Mouse (Mus musculus): ENCODE measurements around the gene Gzma. TPM values are rescaled to one million over a fixed set of nuclear protein-coding genes. Genes with fewer than 3 reads are reported as not detected.

Gene Gzma
- polyA plus RNA-seq, 1 experiment from 2014 or later = not detected

GRCm38 (mm10) chr13:113097011-113097410 lies 3.8 kb downstream of the Gzma start:
- Histone ChIP-seq H3K9me3 (replicated peaks; ENCODE audit: control insufficient read depth, low read length) (no peaks in the 10 kb centered on the region), H3K36me3 (ENCODE audit: control insufficient read depth, insufficient read depth, low read length) (no peaks in the 10 kb centered on the region), H3K27ac (ENCODE audit: low read depth, low read length) (no peak overlapping the region), H3K4me2 (ENCODE audit: low read length) (no peak overlapping the region), H3K27me3 (replicated peaks; ENCODE audit: control insufficient read depth, insufficient read depth, low read length) (no peaks in the 10 kb centered on the region), H3K9ac (ENCODE audit: low read length) (no peak overlapping the region), H3K4me1 (ENCODE audit: control insufficient read depth, insufficient read depth, low read length) (no peaks in the 10 kb centered on the region), H3K4me3 (ENCODE audit: low read depth, low read length) (no peak overlapping the region)
- DNase-seq (ENCODE audit: low spot score) = no peak
- 74% methylated on average over 3 of the region's 3 CpGs for WGBS
- ATAC-seq = no peak

- no peak overlapping the region for H3K4me2 ChIP-seq (ENCODE audit: low read length)
- no peaks in the 10 kb centered on the region for H3K4me1 ChIP-seq (ENCODE audit: control insufficient read depth, insufficient read depth, low read length)
- 64% methylated on average over 1 of the region's 1 CpGs for WGBS
- DNase-seq (ENCODE audit: low spot score) (no peak), ATAC-seq (no peak)
- H3K36me3 ChIP-seq (ENCODE audit: control insufficient read depth, insufficient read depth, low read length) = no peaks in the 10 kb centered on the region
- H3K27ac ChIP-seq (ENCODE audit: low read depth, low read length) = no peak overlapping the region
- no peak overlapping the region for H3K4me3 ChIP-seq (ENCODE audit: low read depth, low read length)
- no peak overlapping the region for H3K9ac ChIP-seq (ENCODE audit: low read length)
- no peaks in the 10 kb centered on the region for H3K27me3 ChIP-seq (replicated peaks; ENCODE audit: control insufficient read depth, insufficient read depth, low read length)
- H3K9me3 ChIP-seq (replicated peaks; ENCODE audit: control insufficient read depth, low read length) = no peaks in the 10 kb centered on the region
These were observed 6.2 kb downstream of the Gzma start for GRCm38 (mm10) chr13:113094618-113095017.

GRCm38 (mm10) chr13:113090489-113090888 lies 10.3 kb downstream of the Gzma start:
- 87% methylated on average over 8 of the region's 8 CpGs for WGBS
- Histone ChIP-seq H3K4me1 (ENCODE audit: control insufficient read depth, insufficient read depth, low read length) (no peaks in the 10 kb centered on the region), H3K9me3 (replicated peaks; ENCODE audit: control insufficient read depth, low read length) (no peaks in the 10 kb centered on the region), H3K4me3 (ENCODE audit: low read depth, low read length) (no peak overlapping the region), H3K27ac (ENCODE audit: low read depth, low read length) (no peak overlapping the region), H3K36me3 (ENCODE audit: control insufficient read depth, insufficient read depth, low read length) (no peaks in the 10 kb centered on the region), H3K9ac (ENCODE audit: low read length) (no peak overlapping the region), H3K4me2 (ENCODE audit: low read length) (no peak overlapping the region), H3K27me3 (replicated peaks; ENCODE audit: control insufficient read depth, insufficient read depth, low read length) (no peaks in the 10 kb centered on the region)
- no peak for DNase-seq (ENCODE audit: low spot score)
- no peak for ATAC-seq

- H3K4me3 ChIP-seq (ENCODE audit: low read depth, low read length) = no peak overlapping the region
- no peaks in the 10 kb centered on the region for H3K27me3 ChIP-seq (replicated peaks; ENCODE audit: control insufficient read depth, insufficient read depth, low read length)
- no peak overlapping the region for H3K4me2 ChIP-seq (ENCODE audit: low read length)
- no peak overlapping the region for H3K9ac ChIP-seq (ENCODE audit: low read length)
- no peaks in the 10 kb centered on the region for H3K36me3 ChIP-seq (ENCODE audit: control insufficient read depth, insufficient read depth, low read length)
- no peaks in the 10 kb centered on the region for H3K4me1 ChIP-seq (ENCODE audit: control insufficient read depth, insufficient read depth, low read length)
- 89% methylated on average over 13 of the region's 13 CpGs for WGBS
- no peaks in the 10 kb centered on the region for H3K9me3 ChIP-seq (replicated peaks; ENCODE audit: control insufficient read depth, low read length)
- DNase-seq (ENCODE audit: low spot score) (no peak), ATAC-seq (no peak)
- H3K27ac ChIP-seq (ENCODE audit: low read depth, low read length) = no peak overlapping the region
These were observed 13.4 kb downstream of the Gzma start for GRCm38 (mm10) chr13:113087226-113088017.

GRCm38 (mm10) chr13:113084732-113085131 lies 16.0 kb downstream of the Gzma start:
- DNase-seq (ENCODE audit: low spot score) (no peak), ATAC-seq (no peak)
- H3K27ac ChIP-seq (ENCODE audit: low read depth, low read length) = no peak overlapping the region
- no peaks in the 10 kb centered on the region for H3K27me3 ChIP-seq (replicated peaks; ENCODE audit: control insufficient read depth, insufficient read depth, low read length)
- H3K4me1 ChIP-seq (ENCODE audit: control insufficient read depth, insufficient read depth, low read length) = no peaks in the 10 kb centered on the region
- H3K9me3 ChIP-seq (replicated peaks; ENCODE audit: control insufficient read depth, low read length) = no peaks in the 10 kb centered on the region
- no peak overlapping the region for H3K4me3 ChIP-seq (ENCODE audit: low read depth, low read length)
- no peak overlapping the region for H3K4me2 ChIP-seq (ENCODE audit: low read length)
- H3K9ac ChIP-seq (ENCODE audit: low read length) = no peak overlapping the region
- H3K36me3 ChIP-seq (ENCODE audit: control insufficient read depth, insufficient read depth, low read length) = no peaks in the 10 kb centered on the region
- 82% methylated on average over 5 of the region's 5 CpGs for WGBS

GRCm38 (mm10) chr13:113082101-113082500 lies 18.7 kb downstream of the Gzma start:
- Histone ChIP-seq H3K4me3 (ENCODE audit: low read depth, low read length) (no peak overlapping the region), H3K4me1 (ENCODE audit: control insufficient read depth, insufficient read depth, low read length) (no peaks in the 10 kb centered on the region), H3K9me3 (replicated peaks; ENCODE audit: control insufficient read depth, low read length) (no peaks in the 10 kb centered on the region), H3K4me2 (ENCODE audit: low read length) (no peak overlapping the region), H3K27ac (ENCODE audit: low read depth, low read length) (no peak overlapping the region), H3K9ac (ENCODE audit: low read length) (no peak overlapping the region), H3K27me3 (replicated peaks; ENCODE audit: control insufficient read depth, insufficient read depth, low read length) (no peaks in the 10 kb centered on the region), H3K36me3 (ENCODE audit: control insufficient read depth, insufficient read depth, low read length) (no peaks in the 10 kb centered on the region)
- 3% methylated on average over 1 of the region's 1 CpGs for WGBS
- ATAC-seq (no peak), DNase-seq (ENCODE audit: low spot score) (no peak)

GRCm38 (mm10) chr13:113079021-113079420 lies 21.8 kb downstream of the Gzma start:
- ATAC-seq (no peak), DNase-seq (ENCODE audit: low spot score) (no peak)
- no peak overlapping the region for H3K4me3 ChIP-seq (ENCODE audit: low read depth, low read length)
- no peak overlapping the region for H3K27ac ChIP-seq (ENCODE audit: low read depth, low read length)
- 69% methylated on average over 9 of the region's 9 CpGs for WGBS
- no peaks in the 10 kb centered on the region for H3K9me3 ChIP-seq (replicated peaks; ENCODE audit: control insufficient read depth, low read length)
- no peak overlapping the region for H3K4me2 ChIP-seq (ENCODE audit: low read length)
- H3K4me1 ChIP-seq (ENCODE audit: control insufficient read depth, insufficient read depth, low read length) = no peaks in the 10 kb centered on the region
- no peaks in the 10 kb centered on the region for H3K36me3 ChIP-seq (ENCODE audit: control insufficient read depth, insufficient read depth, low read length)
- H3K27me3 ChIP-seq (replicated peaks; ENCODE audit: control insufficient read depth, insufficient read depth, low read length) = no peaks in the 10 kb centered on the region
- H3K9ac ChIP-seq (ENCODE audit: low read length) = no peak overlapping the region

- Histone ChIP-seq H3K27ac (ENCODE audit: low read depth, low read length) (no peak overlapping the region), H3K4me3 (ENCODE audit: low read depth, low read length) (no peak overlapping the region), H3K36me3 (ENCODE audit: control insufficient read depth, insufficient read depth, low read length) (no peaks in the 10 kb centered on the region), H3K4me2 (ENCODE audit: low read length) (no peak overlapping the region), H3K9ac (ENCODE audit: low read length) (no peak overlapping the region), H3K27me3 (replicated peaks; ENCODE audit: control insufficient read depth, insufficient read depth, low read length) (no peaks in the 10 kb centered on the region), H3K9me3 (replicated peaks; ENCODE audit: control insufficient read depth, low read length) (no peaks in the 10 kb centered on the region), H3K4me1 (ENCODE audit: control insufficient read depth, insufficient read depth, low read length) (no peaks in the 10 kb centered on the region)
- ATAC-seq (no peak), DNase-seq (ENCODE audit: low spot score) (no peak)
- WGBS = 93% methylated on average over 9 of the region's 9 CpGs
These were observed 36.2 kb downstream of the Gzma start for GRCm38 (mm10) chr13:113064542-113064941.

- Histone ChIP-seq H3K27ac (ENCODE audit: low read depth, low read length) (no peak overlapping the region), H3K27me3 (replicated peaks; ENCODE audit: control insufficient read depth, insufficient read depth, low read length) (no peaks in the 10 kb centered on the region), H3K9ac (ENCODE audit: low read length) (no peak overlapping the region), H3K4me3 (ENCODE audit: low read depth, low read length) (no peak overlapping the region), H3K36me3 (ENCODE audit: control insufficient read depth, insufficient read depth, low read length) (no peaks in the 10 kb centered on the region), H3K4me2 (ENCODE audit: low read length) (no peak overlapping the region), H3K9me3 (replicated peaks; ENCODE audit: control insufficient read depth, low read length) (no peaks in the 10 kb centered on the region), H3K4me1 (ENCODE audit: control insufficient read depth, insufficient read depth, low read length) (no peaks in the 10 kb centered on the region)
- ATAC-seq (no peak), DNase-seq (ENCODE audit: low spot score) (no peak)
- 95% methylated on average over 6 of the region's 6 CpGs for WGBS
These were observed 39.0 kb downstream of the Gzma start for GRCm38 (mm10) chr13:113061746-113062145.
